Mouse (Mus musculus) testis, adult 2 months (tissue): ENCODE measurements at regions not wholly inside any gene's neighbourhood (a gene's known extent, or its start where the extent isn't known, plus 50 kb on each side); places are given as distances from the start of the nearest gene placed in this dataset.

Experiments
- H3K27ac ChIP-seq: fragments of 200-500 bp; 2 replicates; pipeline ENCODE4 v1.5.1; 2012; ENCODE audit warnings: low read depth, low read length; ENCODE audit not compliant: control insufficient read depth, insufficient read depth
- H3K27me3 ChIP-seq: fragments of 200-500 bp; 2 replicates; pipeline ENCODE4 v1.6.1; 2012; ENCODE audit warnings: mild to moderate bottlenecking, low read length, moderate library complexity; ENCODE audit not compliant: control insufficient read depth, insufficient read depth
- H3K36me3 ChIP-seq: fragments of 200-500 bp; 2 replicates; pipeline ENCODE4 v1.6.1; 2012; ENCODE audit warnings: mild to moderate bottlenecking, low read length; ENCODE audit not compliant: control insufficient read depth, insufficient read depth
- H3K4me1 ChIP-seq: fragments of 200-500 bp; 2 replicates; pipeline ENCODE4 v1.6.1; 2012; ENCODE audit warnings: low read length; ENCODE audit not compliant: control insufficient read depth, insufficient read depth
- H3K4me3 ChIP-seq: fragments of 200-500 bp; 2 replicates; pipeline ENCODE4 v1.5.1; 2012; ENCODE audit warnings: low read depth, mild to moderate bottlenecking, low read length, moderate library complexity, mixed read lengths; ENCODE audit not compliant: control insufficient read depth
- CTCF ChIP-seq: fragments of 200-500 bp; IDR thresholded peaks from 2 replicates; pipeline ENCODE4 v1.5.1; 2012; ENCODE audit warnings: low read depth, mild to moderate bottlenecking, inconsistent platforms, low read length, moderate library complexity; ENCODE audit not compliant: control insufficient read depth, insufficient read depth, insufficient replicate concordance
- POLR2A ChIP-seq: fragments of 200-500 bp; IDR thresholded peaks from 2 replicates; pipeline ENCODE4 v1.6.1; 2012; ENCODE audit warnings: low read depth, mild to moderate bottlenecking, inconsistent platforms, low read length, moderate library complexity; ENCODE audit not compliant: control insufficient read depth

- no peak for TF ChIP-seq POLR2A
- TF ChIP-seq CTCF: no peak
- no peaks in the 10 kb centered on the region for H3K4me1 ChIP-seq
- H3K27me3 ChIP-seq: no peaks in the 10 kb centered on the region
- no peak overlapping the region for H3K4me3 ChIP-seq
- H3K36me3 ChIP-seq: no peaks in the 10 kb centered on the region
- no peak overlapping the region for H3K27ac ChIP-seq
These were observed 683.9 kb upstream of the Sox9 start for GRCm38 (mm10) chr11:112098161-112098560.

GRCm38 (mm10) chr11:112103252-112103651 is 678.8 kb upstream of the Sox9 start:
- no peak overlapping the region for H3K4me3 ChIP-seq
- no peak overlapping the region for H3K27ac ChIP-seq
- H3K27me3 ChIP-seq: no peaks in the 10 kb centered on the region
- no peaks in the 10 kb centered on the region for H3K36me3 ChIP-seq
- H3K4me1 ChIP-seq: no peaks in the 10 kb centered on the region
- TF ChIP-seq CTCF (no peak), POLR2A (no peak)

GRCm38 (mm10) chr11:112106891-112107290 is 675.1 kb upstream of the Sox9 start:
- Histone ChIP-seq H3K4me1 (no peaks in the 10 kb centered on the region), H3K36me3 (no peaks in the 10 kb centered on the region), H3K4me3 (no peak overlapping the region), H3K27me3 (no peaks in the 10 kb centered on the region), H3K27ac (no peak overlapping the region)
- TF ChIP-seq CTCF (no peak), POLR2A (no peak)

GRCm38 (mm10) chr11:112107314-112107713 is 674.7 kb upstream of the Sox9 start:
- Histone ChIP-seq H3K27ac (no peak overlapping the region), H3K36me3 (no peaks in the 10 kb centered on the region), H3K27me3 (no peaks in the 10 kb centered on the region), H3K4me3 (no peak overlapping the region), H3K4me1 (no peaks in the 10 kb centered on the region)
- TF ChIP-seq CTCF: no peak
- TF ChIP-seq POLR2A: no peak

- H3K36me3 ChIP-seq: no peaks in the 10 kb centered on the region
These were observed 661.0 kb upstream of the Sox9 start for GRCm38 (mm10) chr11:112121026-112121425.

GRCm38 (mm10) chr11:112121831-112122230 is 660.2 kb upstream of the Sox9 start:
- Histone ChIP-seq H3K36me3 (no peaks in the 10 kb centered on the region), H3K27ac (no peak overlapping the region), H3K27me3 (no peaks in the 10 kb centered on the region), H3K4me1 (no peaks in the 10 kb centered on the region), H3K4me3 (no peak overlapping the region)
- no peak for TF ChIP-seq CTCF
- no peak for TF ChIP-seq POLR2A

More at GRCm38 (mm10) chr11:112121026-112121425, 661.0 kb upstream of the Sox9 start:
- H3K27ac ChIP-seq: no peak overlapping the region
- no peaks in the 10 kb centered on the region for H3K27me3 ChIP-seq
- no peaks in the 10 kb centered on the region for H3K4me1 ChIP-seq
- no peak overlapping the region for H3K4me3 ChIP-seq
- TF ChIP-seq CTCF (no peak), POLR2A (no peak)

- Histone ChIP-seq H3K36me3 (no peaks in the 10 kb centered on the region), H3K27ac (no peak overlapping the region), H3K27me3 (no peaks in the 10 kb centered on the region), H3K4me3 (no peak overlapping the region), H3K4me1 (no peaks in the 10 kb centered on the region)
- TF ChIP-seq CTCF (no peak), POLR2A (no peak)
These were observed 656.6 kb upstream of the Sox9 start for GRCm38 (mm10) chr11:112125249-112125933.

- Histone ChIP-seq H3K4me1 (no peaks in the 10 kb centered on the region), H3K36me3 (no peaks in the 10 kb centered on the region), H3K27ac (no peak overlapping the region), H3K27me3 (no peaks in the 10 kb centered on the region), H3K4me3 (no peak overlapping the region)
- TF ChIP-seq CTCF (no peak), POLR2A (no peak)
These were observed 651.9 kb upstream of the Sox9 start for GRCm38 (mm10) chr11:112130090-112130489.
